Mouse (Mus musculus): Measurements from ENCODE around the gene Plxna4.

Plxna4 gene

DNA sequence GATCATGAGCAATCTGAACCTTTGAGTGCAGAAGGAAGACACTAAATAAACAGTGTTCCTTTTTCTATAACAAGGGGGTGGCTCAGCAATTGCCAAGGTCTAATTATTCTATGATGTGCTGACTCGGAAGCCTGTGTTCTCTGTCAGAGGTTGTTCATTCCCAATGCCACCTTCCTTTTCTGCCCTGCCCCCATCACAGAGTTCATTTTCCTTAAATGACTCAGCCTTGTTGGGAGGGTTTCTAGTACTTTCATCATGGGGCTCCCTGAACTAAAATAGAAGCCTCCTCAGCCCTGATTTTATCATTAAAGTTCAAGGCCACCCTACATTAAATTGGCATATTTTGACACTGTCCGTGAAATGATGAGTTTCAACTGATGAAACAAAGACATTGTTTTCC lies 242.0 kb downstream of the Plxna4 start:
- no peak for DNase-seq (ENCODE audit: low read depth)

DNA sequence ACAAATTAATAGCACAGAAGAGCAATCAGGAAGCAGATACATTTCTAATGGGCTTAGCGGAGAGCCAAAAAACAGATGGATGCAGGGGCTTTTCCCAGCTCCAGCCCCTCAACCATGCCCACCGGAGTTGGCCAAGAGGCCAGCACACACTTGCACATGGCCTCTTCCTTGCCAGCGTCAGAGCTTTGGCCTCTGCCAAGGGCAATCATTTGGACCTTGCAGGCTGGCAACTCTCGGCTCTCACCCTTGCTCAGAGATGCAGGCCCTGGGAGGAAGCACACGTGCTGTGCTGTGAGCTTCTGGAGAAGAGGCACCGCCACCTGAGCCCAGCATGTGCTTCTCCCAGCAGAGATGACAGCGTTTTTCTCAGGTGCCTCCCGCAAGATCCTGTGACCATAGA lies 245.3 kb downstream of the Plxna4 start:
- no peak for DNase-seq (ENCODE audit: low read depth)

- no peak for DNase-seq (ENCODE audit: low read depth)
Observed at GRCm38 (mm10) chr6:32342272-32342671, 245.7 kb downstream of the Plxna4 start.

- DNase-seq (ENCODE audit: low read depth) = no peak
Observed at GRCm38 (mm10) chr6:32338416-32338943, 249.5 kb downstream of the Plxna4 start.

DNA sequence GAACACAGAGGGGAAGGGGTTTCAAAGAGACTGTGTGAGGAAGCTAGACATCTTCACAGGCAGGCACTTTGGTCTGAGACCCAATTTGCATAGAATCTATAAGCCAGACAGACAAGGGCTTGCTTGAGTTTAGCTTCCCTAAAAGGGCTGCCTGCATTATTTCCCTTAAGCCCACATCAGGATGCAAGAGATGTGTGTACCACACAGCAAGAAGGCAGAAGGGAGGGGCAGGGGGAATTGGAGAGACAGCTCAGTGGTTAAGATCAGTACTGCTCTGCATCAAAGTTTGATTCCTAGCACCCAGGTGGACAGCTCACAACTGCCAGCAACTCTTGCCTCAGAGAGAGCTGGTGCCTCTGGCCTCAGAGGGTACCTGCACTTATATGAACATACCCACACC lies 256.7 kb downstream of the Plxna4 start:
- no peak for DNase-seq (ENCODE audit: low read depth)

- DNase-seq (ENCODE audit: low read depth) = no peak
Observed at GRCm38 (mm10) chr6:32330034-32330795, 257.8 kb downstream of the Plxna4 start.

GRCm38 (mm10) chr6:32328028-32328427 lies 260.0 kb downstream of the Plxna4 start:
- peak; percentile 53 for DNase-seq (ENCODE audit: low read depth)

- DNase-seq (ENCODE audit: low read depth) = no peak
Observed at GRCm38 (mm10) chr6:32327173-32327572, 260.8 kb downstream of the Plxna4 start.

GRCm38 (mm10) chr6:32326406-32326805 lies 261.6 kb downstream of the Plxna4 start:
- no peak for DNase-seq (ENCODE audit: low read depth)

- DNase-seq (ENCODE audit: low read depth) = no peak
Observed at GRCm38 (mm10) chr6:32325851-32326250, 262.1 kb downstream of the Plxna4 start.

DNA sequence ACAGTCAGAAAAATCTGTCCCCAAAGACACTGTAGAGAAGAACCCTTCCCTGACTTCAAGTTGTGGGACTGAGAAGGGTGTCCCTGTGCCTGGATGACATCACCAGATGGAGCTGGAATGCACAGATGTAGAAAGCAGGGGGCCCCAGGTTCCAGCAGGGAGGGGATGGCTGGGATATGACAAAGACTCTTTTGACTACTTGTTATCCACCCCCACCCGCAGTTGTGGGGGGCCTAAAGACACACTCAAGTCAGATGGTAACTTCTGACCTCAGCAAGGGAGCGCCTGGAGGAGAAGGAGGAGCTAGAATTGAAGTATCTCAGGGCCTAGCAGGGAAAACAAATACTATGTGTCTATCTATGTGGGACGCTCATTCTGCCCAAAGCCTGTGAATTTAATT lies 266.8 kb downstream of the Plxna4 start:
- no peak for DNase-seq (ENCODE audit: low read depth)

DNA sequence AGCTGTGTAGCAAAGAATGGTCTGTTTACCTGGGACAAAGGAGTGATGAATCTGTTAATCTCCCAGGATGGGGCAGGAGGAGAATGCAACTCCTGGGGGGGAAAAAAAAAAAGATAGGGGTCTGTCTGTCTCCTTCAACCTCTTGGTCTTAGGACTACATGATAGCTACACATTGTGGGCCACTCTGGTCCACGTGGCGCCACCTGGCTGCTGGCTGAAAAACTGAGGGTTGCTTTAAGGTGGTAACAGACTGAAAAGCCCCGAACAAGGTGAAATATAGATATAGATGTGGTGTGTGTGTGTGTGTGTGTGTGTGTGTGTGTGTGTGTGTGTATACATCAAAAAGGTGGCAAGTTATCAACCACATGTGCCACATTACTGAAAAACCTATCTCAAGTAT lies 267.7 kb downstream of the Plxna4 start:
- DNase-seq (ENCODE audit: low read depth) = peak; percentile 35

DNA sequence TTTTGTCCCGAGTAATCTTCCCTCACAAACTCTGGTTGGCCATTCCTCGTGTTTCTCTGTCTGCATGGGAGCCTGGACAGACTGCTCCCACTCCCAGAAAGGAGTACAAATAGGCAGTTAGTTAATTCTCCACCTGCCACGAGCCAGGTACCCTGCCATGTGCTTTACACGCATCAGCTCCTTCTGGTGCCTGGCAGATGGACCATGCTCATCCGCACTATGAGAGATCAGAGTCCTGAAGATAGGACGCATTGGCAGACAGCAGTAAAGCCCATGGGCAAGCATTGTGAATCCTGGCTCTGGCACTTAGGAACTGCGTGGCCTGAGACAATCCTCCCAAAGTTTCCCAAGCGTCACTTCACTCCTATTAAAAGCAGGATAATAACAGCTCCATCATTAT lies 270.5 kb downstream of the Plxna4 start:
- no peak for DNase-seq (ENCODE audit: low read depth)

DNA sequence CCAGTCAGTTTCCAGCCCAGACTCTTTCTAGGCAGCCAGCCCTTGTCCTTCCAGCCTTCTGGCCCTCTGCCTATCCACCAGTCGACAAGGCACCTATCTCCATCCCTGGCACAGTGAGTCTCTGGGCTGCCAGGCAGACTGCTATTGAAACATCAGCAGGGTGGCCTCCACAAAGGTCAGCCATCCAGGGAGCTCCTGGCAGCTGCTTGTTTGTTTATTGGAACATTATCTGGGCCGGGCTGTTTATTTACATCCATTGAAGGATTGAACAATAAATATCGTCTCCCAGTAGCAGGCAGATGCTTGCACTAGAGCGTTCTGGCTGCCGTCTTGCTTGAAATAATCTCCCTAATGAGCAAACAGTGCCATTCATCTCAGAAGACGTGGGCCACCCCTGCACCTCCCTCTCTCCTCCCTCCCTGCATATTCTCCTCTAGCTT lies 273.0 kb downstream of the Plxna4 start:
- no peak for DNase-seq (ENCODE audit: low read depth)

- no peak for DNase-seq (ENCODE audit: low read depth)
Observed at GRCm38 (mm10) chr6:32309147-32309546, 278.8 kb downstream of the Plxna4 start.

- no peak for DNase-seq (ENCODE audit: low read depth)
Observed at GRCm38 (mm10) chr6:32300611-32301010, 287.4 kb downstream of the Plxna4 start.

GRCm38 (mm10) chr6:32281457-32281856 lies 306.5 kb downstream of the Plxna4 start:
- no peak for DNase-seq (ENCODE audit: low read depth)

DNA sequence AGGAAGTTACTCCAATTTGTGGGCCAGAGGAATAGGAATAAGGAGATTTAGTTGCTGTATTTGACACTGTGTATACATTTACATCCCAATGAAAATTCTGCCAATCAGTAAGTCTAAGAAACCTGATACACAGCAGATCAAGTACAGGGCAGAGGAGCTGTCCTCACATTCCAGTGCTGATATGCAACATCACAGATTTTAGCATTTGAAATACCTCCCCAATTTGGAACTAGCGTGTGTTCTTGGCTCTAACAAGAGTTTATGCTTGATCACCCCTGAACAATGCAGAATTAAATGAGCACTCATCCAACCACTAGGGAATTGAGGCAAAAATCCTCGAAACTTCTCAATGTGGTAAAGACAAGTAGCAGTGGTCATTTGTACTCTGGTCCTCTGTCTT lies 307.3 kb downstream of the Plxna4 start:
- peak; percentile 29 for DNase-seq (ENCODE audit: low read depth)

GRCm38 (mm10) chr6:32271463-32271862 lies 316.5 kb downstream of the Plxna4 start:
- DNase-seq (ENCODE audit: low read depth) = no peak

GRCm38 (mm10) chr6:32266085-32266484 lies 321.9 kb downstream of the Plxna4 start:
- no peak for DNase-seq (ENCODE audit: low read depth)

DNA sequence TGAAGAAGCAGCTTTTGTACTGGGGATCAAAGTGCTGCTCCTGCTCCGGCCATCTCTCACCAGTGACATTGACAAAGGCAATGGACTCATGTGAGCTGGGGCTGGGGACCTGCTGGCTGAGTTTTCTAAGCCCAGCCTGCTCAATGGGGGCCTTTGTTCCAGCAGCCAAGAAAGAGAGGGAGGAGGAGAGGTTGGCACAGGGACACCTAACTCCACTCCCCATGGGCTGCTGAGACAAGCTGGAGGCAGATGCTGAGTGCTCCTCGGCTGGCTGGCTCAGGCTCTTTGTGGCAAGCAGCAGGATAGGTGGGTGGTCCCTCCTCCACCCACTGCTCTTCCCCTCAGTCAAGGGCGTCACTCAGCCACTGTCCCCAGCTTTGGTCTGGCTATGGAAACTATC lies 326.7 kb downstream of the Plxna4 start:
- DNase-seq (ENCODE audit: low read depth) = no peak

GRCm38 (mm10) chr6:32260341-32260740 lies 327.7 kb downstream of the Plxna4 start:
- no peak for DNase-seq (ENCODE audit: low read depth)

GRCm38 (mm10) chr6:32255191-32255590 lies 332.8 kb downstream of the Plxna4 start:
- DNase-seq (ENCODE audit: low read depth) = no peak

GRCm38 (mm10) chr6:32252168-32252567 lies 335.8 kb downstream of the Plxna4 start:
- no peak for DNase-seq (ENCODE audit: low read depth)
